Mouse (Mus musculus) layer of hippocampus, adult 8-10 months (tissue): Measurements from ENCODE around the gene Spaca4. TPM values are rescaled to one million over a fixed set of nuclear protein-coding genes. Genes with fewer than 3 reads are reported as not detected.

Source experiments
- DNase-seq, 2 experiments: peaks; one replicate each; pipeline ENCODE4 v3.0.0; 2022; ENCODE audit warnings: low spot score in 2 of 2
- total RNA-seq, 4 experiments: library from RNA; stranded (reverse); gene quantifications; 2 replicates each; pipeline ENCODE4 v1.2.4; 2022

Gene Spaca4
- total RNA-seq, 4 experiments from 2014 or later = not detected

DNA sequence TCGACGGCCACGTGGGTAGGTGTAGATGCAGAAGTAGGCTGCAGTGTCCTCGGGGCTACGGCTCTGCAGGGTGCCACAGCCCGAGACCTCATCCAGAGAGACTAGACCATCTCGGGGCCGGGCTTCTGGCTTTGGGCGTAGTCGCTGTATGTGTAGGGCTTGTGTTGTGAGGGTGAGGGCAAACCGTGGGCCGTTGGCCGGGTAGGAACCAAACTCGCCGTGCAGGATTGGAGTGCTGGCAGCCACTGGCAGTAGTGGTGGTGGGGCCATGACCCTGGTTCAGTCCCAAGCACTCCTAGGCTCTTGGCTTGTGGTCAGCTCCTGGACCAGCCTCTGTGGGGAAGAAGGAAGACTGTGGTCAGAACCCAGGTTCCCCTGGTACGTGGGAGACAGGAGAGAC lies 12.2 kb downstream of the Spaca4 start:
- DNase-seq = no peak

- no peak for DNase-seq
Observed at GRCm38 (mm10) chr7:45712022-45712757, 13.4 kb downstream of the Spaca4 start.

GRCm38 (mm10) chr7:45711316-45712021 lies 14.1 kb downstream of the Spaca4 start:
- no peak for DNase-seq

GRCm38 (mm10) chr7:45710477-45711191 lies 15.0 kb downstream of the Spaca4 start:
- DNase-seq = no peak

- no peak for DNase-seq
Observed at GRCm38 (mm10) chr7:45709677-45710355, 15.8 kb downstream of the Spaca4 start.

GRCm38 (mm10) chr7:45709036-45709435 lies 16.6 kb downstream of the Spaca4 start:
- no peak for DNase-seq

- no peak for DNase-seq
Observed at GRCm38 (mm10) chr7:45708221-45708761, 17.3 kb downstream of the Spaca4 start.

GRCm38 (mm10) chr7:45707375-45707967 lies 18.1 kb downstream of the Spaca4 start:
- DNase-seq = peak; percentile 93 to 94

GRCm38 (mm10) chr7:45706721-45707241 lies 18.8 kb downstream of the Spaca4 start:
- peak in 1 of 2 experiments; percentile 74 for DNase-seq

DNA sequence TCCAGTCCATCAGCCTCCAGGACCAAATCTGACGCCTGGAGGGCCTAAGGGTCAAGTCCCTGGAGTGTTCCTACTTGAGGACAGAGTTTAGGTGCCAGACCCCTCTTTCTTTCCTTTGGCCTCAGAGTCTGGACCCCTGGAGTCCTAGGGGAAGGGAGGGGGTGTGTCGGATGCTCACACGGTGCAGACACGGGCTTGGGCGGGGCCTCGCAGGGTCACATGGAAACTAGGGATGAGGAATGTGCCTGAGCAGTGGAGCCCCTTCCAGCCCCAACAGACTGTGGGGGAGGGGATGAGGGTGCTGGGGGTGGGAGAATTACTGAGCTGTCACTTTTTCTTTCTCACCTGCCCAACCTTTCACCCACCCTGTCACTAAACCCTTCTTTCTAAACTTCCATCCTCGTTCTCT lies 19.7 kb downstream of the Spaca4 start:
- DNase-seq = peak; percentile 82 to 91

DNA sequence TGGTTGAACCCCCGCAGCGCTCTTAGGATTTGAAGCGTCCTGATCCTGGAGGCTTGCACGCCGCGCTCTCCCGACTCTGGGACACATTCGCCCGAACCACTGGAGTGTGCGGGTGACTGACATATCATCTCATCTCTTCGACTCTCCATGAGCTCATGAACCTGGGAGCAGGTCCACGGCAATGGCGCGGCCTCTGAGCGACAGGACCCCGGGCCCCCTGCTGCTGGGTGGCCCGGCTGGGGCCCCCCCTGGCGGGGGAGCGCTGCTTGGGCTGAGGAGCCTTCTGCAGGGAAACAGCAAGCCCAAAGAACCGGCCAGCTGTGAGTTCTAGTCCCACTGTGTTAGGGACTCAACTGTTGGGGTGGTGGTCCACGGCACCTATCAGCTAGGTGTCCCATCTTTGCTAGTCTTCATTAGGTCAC lies 20.2 kb downstream of the Spaca4 start:
- no peak for DNase-seq

DNA sequence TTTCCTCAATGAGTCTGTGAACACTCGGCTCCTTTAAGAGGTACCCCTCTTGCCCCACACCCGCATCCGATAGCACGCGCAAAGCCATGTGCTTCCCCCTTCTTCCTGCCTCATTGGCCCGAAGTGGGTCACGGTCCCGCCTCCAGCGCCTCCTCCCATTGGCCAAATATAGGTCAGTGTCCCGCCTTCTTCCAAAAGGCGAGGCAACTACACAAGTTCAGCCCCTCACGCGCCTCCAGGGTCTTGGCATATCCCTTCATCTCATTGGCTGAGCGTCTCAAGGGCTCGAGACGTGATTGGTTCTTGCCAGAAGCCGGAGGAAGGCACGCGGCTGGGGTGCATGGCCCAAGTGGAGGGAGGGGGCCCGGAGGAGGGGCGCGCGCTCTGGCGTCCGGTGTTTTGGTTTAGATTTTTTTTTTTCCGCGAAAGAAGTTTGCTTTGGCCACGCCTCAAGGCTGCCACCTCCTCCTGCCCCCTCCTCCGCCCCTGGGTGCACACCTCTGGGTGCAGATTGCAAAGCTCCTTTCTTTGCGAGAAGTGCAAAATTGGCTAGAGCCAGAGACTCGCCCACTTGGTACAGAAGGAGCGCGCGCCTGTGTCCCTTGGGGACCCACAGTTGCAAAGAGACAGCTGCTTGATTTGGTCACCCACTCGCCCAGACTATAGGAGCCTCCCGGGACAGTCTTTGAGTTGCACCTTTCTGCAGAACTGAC lies 20.7 kb downstream of the Spaca4 start, which contains the start of gene Dbp:
Gene Dbp, plus strand, starts transcription at position 359 of the 713 bp plus-strand sequence.
- peak; percentile 100 for DNase-seq

- peak; percentile 80 to 88 for DNase-seq
Observed at GRCm38 (mm10) chr7:45704046-45704559, 21.5 kb downstream of the Spaca4 start.

DNA sequence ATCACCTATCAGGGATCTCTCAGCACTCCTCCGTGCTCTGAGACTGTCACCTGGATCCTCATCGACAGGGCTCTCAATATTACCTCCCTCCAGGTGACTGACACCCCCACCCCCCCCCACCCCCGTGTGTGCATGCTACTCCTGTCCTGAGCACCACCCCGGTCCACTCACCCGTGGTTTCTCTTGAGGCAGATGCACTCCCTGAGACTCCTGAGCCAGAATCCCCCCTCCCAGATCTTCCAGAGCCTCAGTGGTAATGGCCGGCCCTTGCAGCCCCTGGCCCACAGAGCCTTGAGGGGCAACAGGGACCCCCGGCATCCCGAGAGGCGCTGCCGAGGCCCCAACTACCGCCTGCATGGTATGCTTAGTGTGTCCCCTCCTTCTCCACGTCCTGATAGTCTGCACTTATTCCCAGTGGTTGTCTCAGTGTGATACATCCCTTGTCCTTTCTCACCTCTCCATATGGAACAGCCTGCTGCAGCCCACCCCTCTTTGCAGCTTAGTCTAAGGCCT lies 22.0 kb downstream of the Spaca4 start:
- DNase-seq = no peak

DNA sequence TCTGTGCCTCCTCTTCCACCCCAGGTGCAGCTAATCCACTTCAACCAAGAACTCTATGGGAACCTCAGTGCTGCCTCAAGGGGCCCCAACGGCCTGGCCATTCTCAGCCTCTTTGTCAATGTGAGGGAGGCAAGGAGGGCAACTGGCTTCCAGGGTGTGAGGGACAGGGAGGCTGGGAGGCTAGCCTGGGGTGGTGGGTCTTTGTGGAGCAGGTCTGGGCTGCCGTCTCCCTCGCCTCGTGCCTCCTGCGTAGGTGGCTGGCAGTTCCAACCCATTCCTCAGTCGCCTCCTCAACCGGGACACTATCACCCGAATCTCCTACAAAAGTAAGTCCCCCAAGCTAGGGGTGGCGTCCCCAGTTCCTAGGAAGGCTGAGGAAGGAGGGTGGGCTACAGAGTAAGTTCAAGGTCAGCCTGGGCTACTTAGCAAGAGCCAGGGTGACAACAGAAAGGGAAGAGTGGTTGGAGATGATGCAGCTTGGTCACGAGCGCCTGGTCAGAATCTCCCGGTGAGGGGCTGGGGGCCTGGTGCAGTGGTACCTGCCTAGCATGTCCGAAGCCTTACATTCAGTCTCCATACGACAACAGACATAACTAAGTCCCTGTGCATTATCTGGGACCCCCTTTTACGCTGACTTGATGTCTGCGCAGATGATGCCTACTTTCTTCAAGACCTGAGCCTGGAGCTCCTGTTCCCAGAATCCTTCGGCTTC lies 22.6 kb downstream of the Spaca4 start:
- no peak for DNase-seq

DNA sequence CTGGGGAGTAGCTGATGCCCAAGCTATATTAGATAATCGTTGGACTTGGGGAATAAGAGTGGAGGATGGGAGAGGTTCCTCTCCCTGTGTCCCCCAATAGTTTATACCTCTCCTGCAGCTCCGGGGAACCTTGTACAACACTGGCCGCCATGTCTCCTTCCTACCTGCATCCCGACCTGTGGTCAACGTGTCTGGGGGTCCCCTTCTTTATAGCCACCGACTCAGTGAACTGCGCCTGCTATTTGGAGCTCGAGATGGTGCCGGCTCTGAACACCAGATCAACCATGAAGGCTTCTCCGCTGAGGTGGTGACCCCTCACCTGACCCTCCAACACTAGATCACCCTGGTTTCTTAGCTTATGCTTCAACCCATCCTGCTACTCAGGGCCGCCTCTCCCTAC lies 23.3 kb downstream of the Spaca4 start:
- no peak for DNase-seq

GRCm38 (mm10) chr7:45701607-45702006 lies 24.0 kb downstream of the Spaca4 start:
- DNase-seq = no peak

GRCm38 (mm10) chr7:45701072-45701471 lies 24.5 kb downstream of the Spaca4 start:
- no peak for DNase-seq
